Mouse (Mus musculus): Measurements from ENCODE around the gene Mical3. TPM values are rescaled to one million over a fixed set of nuclear protein-coding genes. Genes with fewer than 3 reads are reported as not detected.
A peak's percentile ranks its signal among the peaks of the same experiment; 100 is the strongest.

Gene Mical3
- total RNA-seq (2014; rRNA removed) (5.8 and 9.0 TPM in 2 replicates), polyA plus RNA-seq (2012; rRNA removed) (7.9 and 8.8 TPM in 2 replicates)

GRCm38 (mm10) chr6:121130773-121131172 is at the start of gene Mical3:
Gene Mical3, minus strand, starts transcription at chr6:121130999.
- Histone ChIP-seq H3K9ac (ENCODE audit: low read depth, low read length) (peak within 1 kb of the TSS; percentile 52), H3K4me3 (ENCODE audit: insufficient read depth, low read depth, low read length) (peak within 1 kb of the TSS; percentile 44), H3K27me3 (ENCODE audit: control insufficient read depth, insufficient read depth, low read length) (no peaks in the 10 kb centered on the region), H3K4me1 (ENCODE audit: control insufficient read depth, insufficient read depth, low read length) (no peaks in the 10 kb centered on the region), H3K79me2 (ENCODE audit: control insufficient read depth, insufficient read depth, low read length) (no peaks in the 10 kb centered on the region), H3K36me3 (ENCODE audit: control insufficient read depth, insufficient read depth, low read length) (no peaks in the 10 kb centered on the region), H3K27ac (replicated peaks; ENCODE audit: insufficient read depth, low read depth, low read length) (no peak within 1 kb of the TSS)
- DNase-seq (ENCODE audit: extremely low read depth, low read depth, low spot score) = no peak
- 3% methylated on average over 17 of the region's 17 CpGs for WGBS
- TF ChIP-seq CTCF (IDR thresholded peaks at IDR 0.05; ENCODE audit: low read depth, low read length) (0 out of 2 replicates have a peak, but pooled peaks have one; percentile 7), POLR2A (IDR thresholded peaks at IDR 0.05; ENCODE audit: extremely low read depth, insufficient read depth, low read length) (no peak)

DNA sequence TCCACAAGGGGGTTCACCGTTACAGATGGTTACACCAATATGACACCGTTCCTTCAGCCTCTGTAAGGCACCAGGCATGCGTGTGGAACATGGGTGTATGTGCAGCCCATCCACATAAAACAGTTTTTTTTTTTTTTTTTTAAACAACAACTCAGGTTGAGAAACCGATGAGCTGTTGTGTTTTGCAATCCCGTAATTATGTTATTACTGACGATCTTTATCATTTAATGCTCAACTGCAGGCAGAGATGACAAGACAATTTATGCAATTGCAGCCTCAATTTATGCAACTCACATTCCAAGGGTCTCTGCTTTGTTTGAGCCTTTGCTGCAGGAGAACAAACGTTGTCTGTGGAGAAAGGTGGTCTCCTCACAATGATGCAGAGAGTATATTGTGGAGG is 49.0 kb upstream of the Mical3 start:
- H3K27me3 ChIP-seq (ENCODE audit: control insufficient read depth, insufficient read depth, low read length) = no peaks in the 10 kb centered on the region
- H3K4me1 ChIP-seq (ENCODE audit: control insufficient read depth, insufficient read depth, low read length) = peaks cover 17% of the 10 kb centered on the region
- H3K79me2 ChIP-seq (ENCODE audit: control insufficient read depth, insufficient read depth, low read length) = no peaks in the 10 kb centered on the region
- H3K9ac ChIP-seq (ENCODE audit: low read depth, low read length) = peak overlapping the region; percentile 11; the same call in 1 of the 2 replicates
- H3K27ac ChIP-seq (replicated peaks; ENCODE audit: insufficient read depth, low read depth, low read length) = peak overlapping the region; percentile 74
- no peak overlapping the region for H3K4me3 ChIP-seq (ENCODE audit: insufficient read depth, low read depth, low read length)
- TF ChIP-seq POLR2A (IDR thresholded peaks at IDR 0.05; ENCODE audit: extremely low read depth, insufficient read depth, low read length) (no peak), CTCF (IDR thresholded peaks at IDR 0.05; ENCODE audit: low read depth, low read length) (no peak)
- no peak for DNase-seq (ENCODE audit: extremely low read depth, low read depth, low spot score)
- no peaks in the 10 kb centered on the region for H3K36me3 ChIP-seq (ENCODE audit: control insufficient read depth, insufficient read depth, low read length)
- WGBS = 27% methylated on average over 7 of the region's 7 CpGs

DNA sequence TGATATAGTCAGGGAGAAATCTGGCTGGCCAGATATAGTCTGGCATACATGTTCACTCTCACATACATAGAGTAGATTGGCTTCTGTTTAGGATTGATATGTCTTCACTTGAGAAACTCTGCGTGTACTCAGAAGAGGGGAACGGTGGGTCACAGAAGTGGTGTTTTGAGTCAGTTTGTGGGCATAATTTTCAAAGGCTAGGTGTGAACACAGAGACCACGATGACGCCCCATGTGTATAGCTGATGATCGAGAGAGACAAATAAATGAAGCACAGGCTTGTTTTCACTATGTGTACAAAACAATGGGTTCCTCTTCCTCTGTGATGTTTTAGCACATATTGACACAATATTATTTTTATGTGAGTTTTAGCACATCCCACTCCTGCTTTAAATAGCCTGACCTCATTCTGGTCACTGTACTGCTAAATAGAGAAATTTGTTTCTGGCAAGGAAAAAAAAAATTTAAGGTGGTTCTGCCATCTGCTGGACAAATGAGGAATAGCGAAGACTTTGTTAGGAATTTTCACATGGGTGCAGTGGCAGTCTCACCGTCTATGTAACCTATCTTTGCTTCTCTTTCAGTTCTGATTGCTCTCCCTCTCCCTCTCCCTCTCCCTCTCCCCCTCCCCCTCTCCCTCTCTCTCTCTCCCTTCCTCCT is 48.0 kb upstream of the Mical3 start:
- H3K36me3 ChIP-seq (ENCODE audit: control insufficient read depth, insufficient read depth, low read length) = no peaks in the 10 kb centered on the region
- WGBS = 56% methylated on average over 7 of the region's 7 CpGs
- peaks cover 17% of the 10 kb centered on the region for H3K4me1 ChIP-seq (ENCODE audit: control insufficient read depth, insufficient read depth, low read length)
- no peak overlapping the region; the same call in 1 of the 2 replicates for H3K4me3 ChIP-seq (ENCODE audit: insufficient read depth, low read depth, low read length)
- peak; percentile 79 for DNase-seq (ENCODE audit: extremely low read depth, low read depth, low spot score)
- H3K79me2 ChIP-seq (ENCODE audit: control insufficient read depth, insufficient read depth, low read length) = no peaks in the 10 kb centered on the region
- H3K27me3 ChIP-seq (ENCODE audit: control insufficient read depth, insufficient read depth, low read length) = no peaks in the 10 kb centered on the region
- peak; percentile 63 for TF ChIP-seq CTCF (IDR thresholded peaks at IDR 0.05; ENCODE audit: low read depth, low read length)
- no peak for TF ChIP-seq POLR2A (IDR thresholded peaks at IDR 0.05; ENCODE audit: extremely low read depth, insufficient read depth, low read length)
- peak overlapping the region; percentile 57; the same call in 1 of the 2 replicates for H3K9ac ChIP-seq (ENCODE audit: low read depth, low read length)
- H3K27ac ChIP-seq (replicated peaks; ENCODE audit: insufficient read depth, low read depth, low read length) = peak overlapping the region; percentile 74

DNA sequence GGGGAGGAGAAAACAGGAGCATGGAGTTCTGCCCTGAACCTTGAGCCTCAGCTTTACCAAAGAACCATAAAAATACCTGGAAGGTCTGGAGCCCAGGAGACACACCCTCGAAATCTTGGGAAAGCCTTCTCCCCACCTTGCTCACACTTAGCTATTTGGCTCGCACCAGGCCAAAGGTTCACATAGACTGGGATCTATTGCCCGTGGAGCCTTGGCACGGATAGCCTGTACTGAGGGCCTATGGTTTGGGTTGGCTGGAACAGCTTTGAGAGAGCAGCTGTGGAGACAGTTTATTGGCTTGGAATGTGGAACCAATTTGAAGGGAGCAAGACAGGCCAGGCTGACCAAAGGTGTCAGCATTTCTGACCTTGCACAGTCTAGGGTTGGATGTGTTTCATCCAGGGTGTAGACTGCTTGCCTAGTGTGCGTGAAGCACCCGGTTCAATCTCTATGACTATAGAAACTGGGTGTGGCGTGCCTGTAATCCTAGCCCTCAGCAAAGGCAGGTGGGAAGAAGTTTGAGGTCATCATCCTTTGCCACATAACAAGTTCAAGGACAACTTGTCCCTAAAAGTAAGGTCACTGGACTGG is 46.4 kb upstream of the Mical3 start:
- Histone ChIP-seq H3K27ac (replicated peaks; ENCODE audit: insufficient read depth, low read depth, low read length) (peak overlapping the region; percentile 34), H3K36me3 (ENCODE audit: control insufficient read depth, insufficient read depth, low read length) (no peaks in the 10 kb centered on the region), H3K4me1 (ENCODE audit: control insufficient read depth, insufficient read depth, low read length) (peaks cover 17% of the 10 kb centered on the region), H3K4me3 (ENCODE audit: insufficient read depth, low read depth, low read length) (no peak overlapping the region), H3K9ac (ENCODE audit: low read depth, low read length) (no peak overlapping the region), H3K79me2 (ENCODE audit: control insufficient read depth, insufficient read depth, low read length) (no peaks in the 10 kb centered on the region), H3K27me3 (ENCODE audit: control insufficient read depth, insufficient read depth, low read length) (no peaks in the 10 kb centered on the region)
- DNase-seq (ENCODE audit: extremely low read depth, low read depth, low spot score) = peak; percentile 91
- 30% methylated on average over 7 of the region's 7 CpGs for WGBS
- TF ChIP-seq POLR2A (IDR thresholded peaks at IDR 0.05; ENCODE audit: extremely low read depth, insufficient read depth, low read length) = no peak
- TF ChIP-seq CTCF (IDR thresholded peaks at IDR 0.05; ENCODE audit: low read depth, low read length) = no peak

DNA sequence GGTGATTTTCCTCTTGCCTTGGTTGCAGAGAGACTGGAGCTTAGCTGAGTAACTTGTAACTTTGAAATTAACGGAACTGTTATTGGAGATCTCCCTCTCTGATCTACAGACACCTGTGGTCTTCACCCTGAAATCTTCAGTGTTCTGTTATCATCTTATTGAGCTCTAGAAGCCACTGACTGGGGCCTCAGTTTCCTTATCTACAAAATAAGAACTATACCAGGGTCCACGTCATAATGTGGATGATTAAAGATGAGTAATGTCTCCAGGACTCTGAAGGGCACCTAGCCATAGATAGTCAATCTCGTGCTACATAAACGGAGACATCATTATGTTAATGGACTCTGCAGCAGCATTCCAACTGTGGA is 45.9 kb upstream of the Mical3 start:
- no peaks in the 10 kb centered on the region for H3K27me3 ChIP-seq (ENCODE audit: control insufficient read depth, insufficient read depth, low read length)
- WGBS = 87% methylated on average over 4 of the region's 4 CpGs
- H3K4me3 ChIP-seq (ENCODE audit: insufficient read depth, low read depth, low read length) = no peak overlapping the region
- TF ChIP-seq POLR2A (IDR thresholded peaks at IDR 0.05; ENCODE audit: extremely low read depth, insufficient read depth, low read length) (no peak), CTCF (IDR thresholded peaks at IDR 0.05; ENCODE audit: low read depth, low read length) (no peak)
- no peaks in the 10 kb centered on the region for H3K36me3 ChIP-seq (ENCODE audit: control insufficient read depth, insufficient read depth, low read length)
- H3K9ac ChIP-seq (ENCODE audit: low read depth, low read length) = no peak overlapping the region
- no peaks in the 10 kb centered on the region for H3K79me2 ChIP-seq (ENCODE audit: control insufficient read depth, insufficient read depth, low read length)
- H3K4me1 ChIP-seq (ENCODE audit: control insufficient read depth, insufficient read depth, low read length) = peaks cover 17% of the 10 kb centered on the region
- DNase-seq (ENCODE audit: extremely low read depth, low read depth, low spot score) = no peak
- H3K27ac ChIP-seq (replicated peaks; ENCODE audit: insufficient read depth, low read depth, low read length) = peak overlapping the region; percentile 34; the same call in 1 of the 2 replicates

Measured in liver, adult 2 months (tissue).